Mouse (Mus musculus): Measurements from ENCODE around the gene Tacstd2. TPM values are rescaled to one million over a fixed set of nuclear protein-coding genes. Genes with fewer than 3 reads are reported as not detected.

The Tacstd2 gene
- polyA plus RNA-seq (2015; fragmentation: Nextera tagmentation; extraction: Ambion mirVana) = 61.1 and 63.1 TPM in 2 replicates

GRCm38 (mm10) chr6:67535777-67536054 lies at the start of gene Tacstd2:
TSS of gene Tacstd2 (minus strand) at chr6:67535796.
- no peaks in the 10 kb centered on the region for H3K9me3 ChIP-seq (replicated peaks)
- H3K4me3 ChIP-seq (replicated peaks) = peak within 1 kb of the TSS; percentile 46
- H3K27ac ChIP-seq = peak within 1 kb of the TSS; percentile 74
- peak; percentile 37 for ATAC-seq (replicated peaks; ENCODE audit: low FRiP score)
- peaks cover 64% of the 10 kb centered on the region for H3K27me3 ChIP-seq
- peak within 1 kb of the TSS; percentile 23; the same call in 1 of the 2 replicates for H3K9ac ChIP-seq
- H3K36me3 ChIP-seq = no peaks in the 10 kb centered on the region
- 6% methylated on average over 7 of the region's 8 CpGs for WGBS
- peak within 1 kb of the TSS; percentile 84 for H3K4me2 ChIP-seq
- peaks cover 27% of the 10 kb centered on the region for H3K4me1 ChIP-seq

- Histone ChIP-seq H3K27me3 (no peaks in the 10 kb centered on the region), H3K4me1 (no peaks in the 10 kb centered on the region), H3K9ac (no peak overlapping the region), H3K4me3 (replicated peaks) (no peak overlapping the region), H3K9me3 (replicated peaks) (no peaks in the 10 kb centered on the region), H3K36me3 (no peaks in the 10 kb centered on the region), H3K4me2 (no peak overlapping the region), H3K27ac (no peak overlapping the region)
- WGBS = 87% methylated on average over 3 of the region's 3 CpGs
- no peak for ATAC-seq (replicated peaks; ENCODE audit: low FRiP score)
Measured at GRCm38 (mm10) chr6:67566270-67566669, 30.7 kb upstream of the Tacstd2 start.

- Histone ChIP-seq H3K4me1 (no peaks in the 10 kb centered on the region), H3K4me3 (replicated peaks) (no peak overlapping the region), H3K4me2 (no peak overlapping the region), H3K27me3 (no peaks in the 10 kb centered on the region), H3K27ac (no peak overlapping the region), H3K9me3 (replicated peaks) (no peaks in the 10 kb centered on the region), H3K9ac (no peak overlapping the region), H3K36me3 (no peaks in the 10 kb centered on the region)
- no peak for ATAC-seq (replicated peaks; ENCODE audit: low FRiP score)
Measured at GRCm38 (mm10) chr6:67555376-67555775, 19.8 kb upstream of the Tacstd2 start.

GRCm38 (mm10) chr6:67549550-67549949 lies 14.0 kb upstream of the Tacstd2 start:
- no peaks in the 10 kb centered on the region for H3K27me3 ChIP-seq
- H3K4me3 ChIP-seq (replicated peaks) = no peak overlapping the region
- 24% methylated on average over 1 of the region's 1 CpGs for WGBS
- no peak overlapping the region for H3K27ac ChIP-seq
- H3K9me3 ChIP-seq (replicated peaks) = no peaks in the 10 kb centered on the region
- ATAC-seq (replicated peaks; ENCODE audit: low FRiP score) = no peak
- no peaks in the 10 kb centered on the region for H3K36me3 ChIP-seq
- H3K9ac ChIP-seq = no peak overlapping the region
- H3K4me1 ChIP-seq = no peaks in the 10 kb centered on the region
- H3K4me2 ChIP-seq = no peak overlapping the region

GRCm38 (mm10) chr6:67535005-67535776 lies 405 bp downstream of the Tacstd2 start:
- H3K9me3 ChIP-seq (replicated peaks) = no peaks in the 10 kb centered on the region
- WGBS = 3% methylated on average over 62 of the region's 62 CpGs
- H3K4me1 ChIP-seq = peaks cover 27% of the 10 kb centered on the region
- peak overlapping the region; percentile 74 for H3K27ac ChIP-seq
- H3K4me2 ChIP-seq = peak overlapping the region; percentile 84
- peak; percentile 58 for ATAC-seq (replicated peaks; ENCODE audit: low FRiP score)
- no peaks in the 10 kb centered on the region for H3K36me3 ChIP-seq
- peaks cover 64% of the 10 kb centered on the region for H3K27me3 ChIP-seq
- H3K4me3 ChIP-seq (replicated peaks) = peak overlapping the region; percentile 46
- peak overlapping the region; percentile 23; the same call in 1 of the 2 replicates for H3K9ac ChIP-seq

GRCm38 (mm10) chr6:67534191-67535004 lies 1.2 kb downstream of the Tacstd2 start:
- Histone ChIP-seq H3K36me3 (no peaks in the 10 kb centered on the region), H3K9me3 (replicated peaks) (no peaks in the 10 kb centered on the region), H3K4me3 (replicated peaks) (peak overlapping the region; percentile 46), H3K9ac (peak overlapping the region; percentile 23; the same call in 1 of the 2 replicates), H3K27ac (peak overlapping the region; percentile 74), H3K27me3 (peaks cover 64% of the 10 kb centered on the region), H3K4me1 (peaks cover 27% of the 10 kb centered on the region), H3K4me2 (peak overlapping the region; percentile 84)
- WGBS = 8% methylated on average over 31 of the region's 31 CpGs
- ATAC-seq (replicated peaks; ENCODE audit: low FRiP score) = no peak

GRCm38 (mm10) chr6:67532665-67533440 lies 2.7 kb downstream of the Tacstd2 start:
- Histone ChIP-seq H3K27ac (peak overlapping the region; percentile 85), H3K9me3 (replicated peaks) (no peaks in the 10 kb centered on the region), H3K9ac (no peak overlapping the region), H3K4me1 (peaks cover 27% of the 10 kb centered on the region), H3K4me2 (peak overlapping the region; percentile 84), H3K36me3 (no peaks in the 10 kb centered on the region), H3K4me3 (replicated peaks) (peak overlapping the region; percentile 27), H3K27me3 (peaks cover 64% of the 10 kb centered on the region)
- ATAC-seq (replicated peaks; ENCODE audit: low FRiP score) = peak; percentile 80
- 7% methylated on average over 29 of the region's 29 CpGs for WGBS

- Histone ChIP-seq H3K4me1 (peaks cover 27% of the 10 kb centered on the region), H3K4me3 (replicated peaks) (no peak overlapping the region), H3K27ac (peak overlapping the region; percentile 85), H3K9me3 (replicated peaks) (no peaks in the 10 kb centered on the region), H3K4me2 (no peak overlapping the region), H3K9ac (no peak overlapping the region), H3K36me3 (no peaks in the 10 kb centered on the region), H3K27me3 (peaks cover 56% of the 10 kb centered on the region)
- ATAC-seq (replicated peaks; ENCODE audit: low FRiP score) = no peak
- 59% methylated on average over 7 of the region's 7 CpGs for WGBS
Measured at GRCm38 (mm10) chr6:67531822-67532162, 3.8 kb downstream of the Tacstd2 start.

GRCm38 (mm10) chr6:67530992-67531821 lies 4.4 kb downstream of the Tacstd2 start:
- Histone ChIP-seq H3K36me3 (no peaks in the 10 kb centered on the region), H3K4me1 (peaks cover 27% of the 10 kb centered on the region), H3K27me3 (peaks cover 51% of the 10 kb centered on the region), H3K4me2 (no peak overlapping the region), H3K4me3 (replicated peaks) (no peak overlapping the region), H3K27ac (peak overlapping the region; percentile 85), H3K9ac (no peak overlapping the region), H3K9me3 (replicated peaks) (no peaks in the 10 kb centered on the region)
- ATAC-seq (replicated peaks; ENCODE audit: low FRiP score) = peak; percentile 48; the same call in 1 of the 2 replicates
- 48% methylated on average over 9 of the region's 9 CpGs for WGBS

GRCm38 (mm10) chr6:67526356-67526755 lies 9.2 kb downstream of the Tacstd2 start:
- H3K4me3 ChIP-seq (replicated peaks) = no peak overlapping the region
- no peak for ATAC-seq (replicated peaks; ENCODE audit: low FRiP score)
- WGBS = 88% methylated on average over 5 of the region's 5 CpGs
- no peaks in the 10 kb centered on the region for H3K9me3 ChIP-seq (replicated peaks)
- no peak overlapping the region for H3K4me2 ChIP-seq
- H3K36me3 ChIP-seq = no peaks in the 10 kb centered on the region
- H3K9ac ChIP-seq = no peak overlapping the region
- no peak overlapping the region for H3K27ac ChIP-seq
- H3K27me3 ChIP-seq = 0 out of 2 replicates have a peak, but pooled peaks cover 2% of the 10 kb centered on the region
- H3K4me1 ChIP-seq = 0 out of 2 replicates have a peak, but pooled peaks cover under 1% of the 10 kb centered on the region

- Histone ChIP-seq H3K27ac (no peak overlapping the region), H3K9me3 (replicated peaks) (no peaks in the 10 kb centered on the region), H3K4me3 (replicated peaks) (no peak overlapping the region), H3K27me3 (no peaks in the 10 kb centered on the region), H3K4me2 (no peak overlapping the region), H3K4me1 (no peaks in the 10 kb centered on the region), H3K36me3 (no peaks in the 10 kb centered on the region), H3K9ac (no peak overlapping the region)
- peak; percentile 52; the same call in 1 of the 2 replicates for ATAC-seq (replicated peaks; ENCODE audit: low FRiP score)
Measured at GRCm38 (mm10) chr6:67510752-67511151, 24.8 kb downstream of the Tacstd2 start.
